ENCODE assay signal across 7 mouse cellular contexts in genomic region chr4:46497286-46497892, GRCm38 (mm10). TPM values are rescaled to one million over a fixed set of nuclear protein-coding genes. Genes with fewer than 3 reads are reported as not detected.
DNase-seq lines count a peak whose midpoint lies in the region; ATAC-seq and TF ChIP-seq lines count a peak whose summit lies in the region.

No protein-coding gene starts in this region.

- no peaks in the 10 kb centered on the region for H3K9me3 ChIP-seq in lung, postnatal 0 days (ENCODE audit: low read length)

- H3K27ac ChIP-seq in lung, postnatal 0 days (ENCODE audit: low read length), result no peak overlapping the region

- WGBS in lung, postnatal 0 days, result 35% methylated on average over 4 of the region's 4 CpGs

- H3K36me3 ChIP-seq in lung, postnatal 0 days (ENCODE audit: insufficient read depth, low read length), result peaks cover 3% of the 10 kb centered on the region; the same call in 1 of the 2 replicates

- H3K9ac ChIP-seq in lung, postnatal 0 days (replicated peaks; ENCODE audit: low read depth), result no peak overlapping the region

- peak; percentile 84 for ATAC-seq in CD4-positive, CD25-positive, alpha-beta regulatory T cell, adult 4 months
- ATAC-seq in lung, postnatal 0 days, result peak; percentile 37; the same call in 1 of the 2 replicates

- H3K4me1 ChIP-seq in lung, postnatal 0 days (ENCODE audit: insufficient read depth, low read depth, low read length), result no peaks in the 10 kb centered on the region

- DNase-seq in MEL-GATA-1-ER (ENCODE audit: extremely low read depth, low read depth), result peak; percentile 49
- peak; percentile 73 for DNase-seq in cerebellum, adult 8-10 months
- DNase-seq in heart, adult 9 months (ENCODE audit: low spot score in 2 of 2), result peak; percentile 53 to 70
- DNase-seq in kidney, postnatal 4 days, result peak; percentile 75 to 77
- peak; percentile 78 for DNase-seq in lung, postnatal 0 days (ENCODE audit: low spot score)
- DNase-seq in skeletal muscle tissue, adult 2 months (ENCODE audit: low read depth, low spot score), result peak; percentile 48

- H3K4me3 ChIP-seq in lung, postnatal 0 days (ENCODE audit: low read depth, low read length), result no peak overlapping the region

- H3K27me3 ChIP-seq in lung, postnatal 0 days (replicated peaks; ENCODE audit: insufficient read depth, low read length), result no peaks in the 10 kb centered on the region

- no peak for TF ChIP-seq EP300 in lung, postnatal 0 days (IDR thresholded peaks at IDR 0.05)

- TF ChIP-seq CTCF in lung, postnatal 0 days (IDR thresholded peaks at IDR 0.05), result peak; percentile 98

- H3K4me2 ChIP-seq in lung, postnatal 0 days (replicated peaks; ENCODE audit: low read depth, low read length), result no peak overlapping the region

RNA-seq across cellular contexts. Expression of gene Nans, which starts 8.3 kb away (rescaled TPM):
- 10 to 100 TPM; 67.1 to 69.6 TPM for polyA plus RNA-seq in CD4-positive, CD25-positive, alpha-beta regulatory T cell, adult 4 months (2017; shearing (Covaris generic))
- 48.2 and 52.4 TPM in 2 replicates for polyA plus RNA-seq in lung, postnatal 0 days (2015; fragmentation: Nextera tagmentation; extraction: Ambion mirVana)

RNA-seq across cellular contexts. Expression of gene Trim14, which starts 38.6 kb away (rescaled TPM):
- polyA plus RNA-seq in CD4-positive, CD25-positive, alpha-beta regulatory T cell, adult 4 months (2017; shearing (Covaris generic)), result 10 to 100 TPM; 33.2 to 35.8 TPM
- polyA plus RNA-seq in lung, postnatal 0 days (2015; fragmentation: Nextera tagmentation; extraction: Ambion mirVana), result 5.2 and 5.4 TPM in 2 replicates

RNA-seq across cellular contexts. Expression of gene Anp32b, which starts 46.7 kb away (rescaled TPM):
- polyA plus RNA-seq in CD4-positive, CD25-positive, alpha-beta regulatory T cell, adult 4 months (2017; shearing (Covaris generic)), result 10 to 100 TPM; 36.6 to 47.9 TPM
- polyA plus RNA-seq in lung, postnatal 0 days (2015; fragmentation: Nextera tagmentation; extraction: Ambion mirVana), result 81.3 and 91.0 TPM in 2 replicates
